Mouse (Mus musculus): ENCODE measurements around the gene Fev.

Fev gene

GRCm38 (mm10) chr1:74885369-74886042 is at the start of gene Fev:
Fev (minus strand) TSS chr1:74885419.
- DNase-seq (ENCODE audit: inconsistent ontology term) = no peak

GRCm38 (mm10) chr1:74927621-74928296 is 42.5 kb upstream of the Fev start:
- DNase-seq (ENCODE audit: inconsistent ontology term) = no peak

GRCm38 (mm10) chr1:74926721-74927120 is 41.5 kb upstream of the Fev start:
- DNase-seq (ENCODE audit: inconsistent ontology term) = peak; percentile 45

GRCm38 (mm10) chr1:74924464-74924863 is 39.2 kb upstream of the Fev start:
- no peak for DNase-seq (ENCODE audit: inconsistent ontology term)

GRCm38 (mm10) chr1:74915706-74916105 is 30.5 kb upstream of the Fev start:
- no peak for DNase-seq (ENCODE audit: inconsistent ontology term)

- DNase-seq (ENCODE audit: inconsistent ontology term) = no peak
These were observed 17.0 kb upstream of the Fev start for GRCm38 (mm10) chr1:74902191-74902590.

GRCm38 (mm10) chr1:74901686-74902085 is 16.5 kb upstream of the Fev start:
- no peak for DNase-seq (ENCODE audit: inconsistent ontology term)

- DNase-seq (ENCODE audit: inconsistent ontology term) = no peak
These were observed 15.4 kb upstream of the Fev start for GRCm38 (mm10) chr1:74900341-74901285.

GRCm38 (mm10) chr1:74898656-74899431 is 13.6 kb upstream of the Fev start:
- no peak for DNase-seq (ENCODE audit: inconsistent ontology term)

- no peak for DNase-seq (ENCODE audit: inconsistent ontology term)
These were observed 12.8 kb upstream of the Fev start for GRCm38 (mm10) chr1:74897976-74898375.

- DNase-seq (ENCODE audit: inconsistent ontology term) = peak; percentile 66
These were observed 9.7 kb upstream of the Fev start for GRCm38 (mm10) chr1:74894966-74895365.

GRCm38 (mm10) chr1:74893134-74893855 is 8.1 kb upstream of the Fev start, which contains the start of gene Cryba2:
Cryba2 (minus strand) TSS chr1:74893143.
- DNase-seq (ENCODE audit: inconsistent ontology term) = peak; percentile 68

GRCm38 (mm10) chr1:74892351-74893133 is 7.3 kb upstream of the Fev start:
- DNase-seq (ENCODE audit: inconsistent ontology term) = no peak

- no peak for DNase-seq (ENCODE audit: inconsistent ontology term)
These were observed 6.3 kb upstream of the Fev start for GRCm38 (mm10) chr1:74891513-74891912.

- DNase-seq (ENCODE audit: inconsistent ontology term) = no peak
These were observed 750 bp downstream of the Fev start for GRCm38 (mm10) chr1:74884196-74885141.

- DNase-seq (ENCODE audit: inconsistent ontology term) = no peak
These were observed 1.8 kb downstream of the Fev start for GRCm38 (mm10) chr1:74883441-74883840.

- no peak for DNase-seq (ENCODE audit: inconsistent ontology term)
These were observed 2.4 kb downstream of the Fev start for GRCm38 (mm10) chr1:74882828-74883227.

GRCm38 (mm10) chr1:74882055-74882734 is 3.0 kb downstream of the Fev start:
- no peak for DNase-seq (ENCODE audit: inconsistent ontology term)

Measured in Muller cell, postnatal 12 days (primary cell).